22 mouse cellular contexts compared by ENCODE assay signal in the genomic region with DNA sequence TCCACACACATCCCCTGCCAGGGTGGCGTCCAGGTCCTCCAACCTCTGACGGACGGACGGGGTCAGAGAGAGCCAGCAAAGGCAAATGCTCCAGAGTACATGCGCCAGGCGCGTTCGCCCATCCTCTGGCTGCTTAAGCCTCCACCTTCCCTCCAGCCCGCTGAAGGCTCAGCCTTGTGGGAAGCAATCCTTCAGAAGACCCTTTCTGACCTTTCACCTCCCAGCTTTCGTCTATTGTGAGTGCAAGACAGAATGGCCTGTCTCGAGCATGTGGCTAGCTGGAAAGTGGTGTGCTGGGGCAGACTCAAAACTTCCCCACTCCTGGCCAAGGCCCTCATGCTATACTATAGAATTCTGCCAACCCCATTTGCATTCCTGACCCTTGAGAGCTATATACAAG. TPM values are rescaled to one million over a fixed set of nuclear protein-coding genes. Genes with fewer than 3 reads are reported as not detected.
A peak's percentile ranks its signal among the peaks of the same experiment; 100 is the strongest.
DNase-seq lines count a peak whose midpoint lies in the region; ATAC-seq and TF ChIP-seq lines count a peak whose summit lies in the region.
"Had no signal": no experiment of that assay in that cellular context is flagged by ENCODE, and none has a peak within 500 bp of the region (broad histone marks: within the 10 kb centered on the region; RNA-seq: fewer than 3 reads in every experiment).

No protein-coding gene starts in this region.

- H3K9me3 ChIP-seq in forebrain, embryonic 10.5 days = no peaks in the 10 kb centered on the region
- no peaks in the 10 kb centered on the region for H3K9me3 ChIP-seq in forebrain, embryonic 13.5 days (replicated peaks)
- no peaks in the 10 kb centered on the region for H3K9me3 ChIP-seq in hindbrain, embryonic 11.5 days (ENCODE audit: control insufficient read depth, low read length)
- no peaks in the 10 kb centered on the region for H3K9me3 ChIP-seq in hindbrain, postnatal 0 days (ENCODE audit: low read length)
- H3K9me3 ChIP-seq in E14TG2a.4 (ENCODE audit: low read length) = no peaks in the 10 kb centered on the region
- H3K9me3 ChIP-seq: heart, embryonic 15.5 days; kidney, embryonic 15.5 days; liver, embryonic 15.5 days; midbrain, embryonic 12.5 days had no signal

- no peak for TF ChIP-seq POLR2A in cerebellum, adult 2 months (IDR thresholded peaks at IDR 0.05; ENCODE audit: borderline replicate concordance, insufficient read depth, low read length)

- H3K4me3 ChIP-seq in forebrain, embryonic 10.5 days = no peak overlapping the region
- no peak overlapping the region for H3K4me3 ChIP-seq in forebrain, embryonic 13.5 days
- H3K4me3 ChIP-seq in hindbrain, embryonic 11.5 days (ENCODE audit: low read depth, low read length) = no peak overlapping the region
- H3K4me3 ChIP-seq in hindbrain, postnatal 0 days (ENCODE audit: low read length) = no peak overlapping the region
- H3K4me3 ChIP-seq in E14TG2a.4 (replicated peaks; ENCODE audit: low read length) = peak overlapping the region; percentile 21; the same call in 1 of the 2 replicates
- no peak overlapping the region for H3K4me3 ChIP-seq in cerebellum, adult 2 months (replicated peaks; ENCODE audit: insufficient read depth, low read depth, low read length)
- H3K4me3 ChIP-seq: heart, embryonic 15.5 days; kidney, embryonic 15.5 days; liver, embryonic 15.5 days; midbrain, embryonic 12.5 days had no signal

- no peak for TF ChIP-seq CTCF in hindbrain, postnatal 0 days (IDR thresholded peaks at IDR 0.05; ENCODE audit: low read depth)
- no peak for TF ChIP-seq CTCF in E14TG2a.4 (conservative IDR thresholded peaks at IDR 0.05; ENCODE audit: low read length)
- TF ChIP-seq CTCF in cerebellum, adult 2 months (IDR thresholded peaks at IDR 0.05; ENCODE audit: borderline replicate concordance, insufficient read depth, low read depth, low read length) = no peak

- H3K27ac ChIP-seq in forebrain, embryonic 10.5 days = peak overlapping the region; percentile 40; the same call in 1 of the 2 replicates
- no peak overlapping the region for H3K27ac ChIP-seq in forebrain, embryonic 13.5 days
- H3K27ac ChIP-seq in hindbrain, embryonic 11.5 days (ENCODE audit: low read depth, low read length) = no peak overlapping the region
- no peak overlapping the region for H3K27ac ChIP-seq in hindbrain, postnatal 0 days
- no peak overlapping the region for H3K27ac ChIP-seq in cerebellum, adult 2 months (ENCODE audit: insufficient read depth, low read length)
- H3K27ac ChIP-seq: heart, embryonic 15.5 days; kidney, embryonic 15.5 days; liver, embryonic 15.5 days; midbrain, embryonic 12.5 days had no signal

- H3K36me3 ChIP-seq in forebrain, embryonic 10.5 days (replicated peaks) = peaks cover 70% of the 10 kb centered on the region
- peaks cover 28% of the 10 kb centered on the region for H3K36me3 ChIP-seq in forebrain, embryonic 13.5 days (ENCODE audit: poor library complexity, severe bottlenecking)
- no peaks in the 10 kb centered on the region for H3K36me3 ChIP-seq in hindbrain, embryonic 11.5 days (ENCODE audit: control insufficient read depth, insufficient read depth, low read length)
- peaks cover 12% of the 10 kb centered on the region; the same call in 1 of the 2 replicates for H3K36me3 ChIP-seq in hindbrain, postnatal 0 days (ENCODE audit: insufficient read depth, low read length)
- peaks cover 99% of the 10 kb centered on the region for H3K36me3 ChIP-seq in E14TG2a.4 (ENCODE audit: insufficient read depth, low read length)
- H3K36me3 ChIP-seq: heart, embryonic 15.5 days had no signal

- H3K27me3 ChIP-seq in forebrain, embryonic 10.5 days (ENCODE audit: poor library complexity, severe bottlenecking) = no peaks in the 10 kb centered on the region
- no peaks in the 10 kb centered on the region for H3K27me3 ChIP-seq in forebrain, embryonic 13.5 days
- no peaks in the 10 kb centered on the region for H3K27me3 ChIP-seq in hindbrain, embryonic 11.5 days (ENCODE audit: control insufficient read depth, insufficient read depth, low read length)
- no peaks in the 10 kb centered on the region for H3K27me3 ChIP-seq in hindbrain, postnatal 0 days (ENCODE audit: insufficient read depth, low read length)
- H3K27me3 ChIP-seq in E14TG2a.4 (ENCODE audit: insufficient read depth, low read length) = no peaks in the 10 kb centered on the region
- H3K27me3 ChIP-seq in cerebellum, adult 2 months (ENCODE audit: control insufficient read depth, insufficient read depth, low read length) = no peaks in the 10 kb centered on the region
- H3K27me3 ChIP-seq: heart, embryonic 15.5 days; kidney, embryonic 15.5 days; liver, embryonic 15.5 days; midbrain, embryonic 12.5 days had no signal

- H3K4me1 ChIP-seq in forebrain, embryonic 10.5 days = peaks cover 38% of the 10 kb centered on the region
- peaks cover 29% of the 10 kb centered on the region for H3K4me1 ChIP-seq in forebrain, embryonic 13.5 days
- H3K4me1 ChIP-seq in hindbrain, embryonic 11.5 days (replicated peaks; ENCODE audit: control insufficient read depth, insufficient read depth, low read length) = no peaks in the 10 kb centered on the region
- peaks cover 5% of the 10 kb centered on the region; the same call in 1 of the 2 replicates for H3K4me1 ChIP-seq in hindbrain, postnatal 0 days (ENCODE audit: insufficient read depth, low read length)
- H3K4me1 ChIP-seq in E14TG2a.4 (replicated peaks; ENCODE audit: low read depth, low read length) = peaks cover 99% of the 10 kb centered on the region
- H3K4me1 ChIP-seq in cerebellum, adult 2 months (ENCODE audit: control insufficient read depth, insufficient read depth, low read length) = peaks cover 15% of the 10 kb centered on the region
- H3K4me1 ChIP-seq: liver, embryonic 15.5 days had no signal

- 52% methylated on average over 11 of the region's 11 CpGs for WGBS in forebrain, embryonic 10.5 days
- WGBS in forebrain, embryonic 13.5 days = 44% methylated on average over 11 of the region's 11 CpGs
- 50% methylated on average over 11 of the region's 11 CpGs for WGBS in hindbrain, embryonic 11.5 days
- 54% methylated on average over 11 of the region's 11 CpGs for WGBS in hindbrain, postnatal 0 days
- WGBS in cerebellum, adult 2 months = 68% methylated on average over 11 of the region's 11 CpGs

- no peak for DNase-seq in forebrain, embryonic 10.5 days (ENCODE audit: extremely low spot score, low spot score)
- peak; percentile 5 for DNase-seq in hindbrain, embryonic 11.5 days (ENCODE audit: low spot score)
- no peak for DNase-seq in hindbrain, postnatal 0 days (ENCODE audit: low spot score)
- DNase-seq in embryo, embryonic 9.5 days (ENCODE audit: extremely low spot score) = peak; percentile 45
- DNase-seq in urinary bladder, postnatal 14 days (ENCODE audit: low spot score) = no peak
- DNase-seq in cerebellum, adult 2 months = no peak
- DNase-seq: adrenal gland, postnatal 36 days; cerebellum, adult 11 months; cerebellum, postnatal 10 days; heart, postnatal 36 days; kidney, adult 11 months; kidney, postnatal 4 days; layer of hippocampus, adult 9-11 months; liver; right cerebral cortex, postnatal 25 days; spleen, adult 18-20 months had no signal

- no peak overlapping the region for H3K9ac ChIP-seq in forebrain, embryonic 13.5 days
- no peak overlapping the region for H3K9ac ChIP-seq in hindbrain, embryonic 11.5 days (ENCODE audit: low read depth, low read length)
- H3K9ac ChIP-seq in hindbrain, postnatal 0 days (replicated peaks; ENCODE audit: low read length) = no peak overlapping the region
- H3K9ac ChIP-seq: heart, embryonic 15.5 days; kidney, embryonic 15.5 days; liver, embryonic 15.5 days; midbrain, embryonic 12.5 days had no signal

- ATAC-seq in forebrain, embryonic 13.5 days = no peak
- ATAC-seq in hindbrain, embryonic 11.5 days (ENCODE audit: low FRiP score) = no peak
- no peak for ATAC-seq in hindbrain, postnatal 0 days

- H3K4me2 ChIP-seq in forebrain, embryonic 13.5 days = no peak overlapping the region
- no peak overlapping the region for H3K4me2 ChIP-seq in hindbrain, embryonic 11.5 days (replicated peaks; ENCODE audit: low read depth, low read length)
- H3K4me2 ChIP-seq in hindbrain, postnatal 0 days (ENCODE audit: low read depth, low read length) = no peak overlapping the region
- H3K4me2 ChIP-seq: heart, embryonic 15.5 days; kidney, embryonic 15.5 days; liver, embryonic 15.5 days; midbrain, embryonic 12.5 days had no signal

RNA-seq across cellular contexts. Expression of gene N4bp1, which starts 30.4 kb away (rescaled TPM):
- 9.5 and 10.6 TPM in 2 replicates for polyA plus RNA-seq in forebrain, embryonic 10.5 days (2016; fragmentation: Nextera tagmentation; extraction: Ambion mirVana)
- 9.8 and 10.9 TPM in 2 replicates for polyA plus RNA-seq in forebrain, embryonic 13.5 days (2015; fragmentation: Nextera tagmentation; extraction: Ambion mirVana)
- polyA plus RNA-seq in hindbrain, embryonic 11.5 days (2014; fragmentation: Nextera tagmentation; extraction: Ambion mirVana) = 10.2 and 11.9 TPM in 2 replicates
- 12.8 and 15.5 TPM in 2 replicates for total RNA-seq in hindbrain, postnatal 0 days (2014; rRNA removed)
- 4.9 and 5.2 TPM in 2 replicates for polyA plus RNA-seq in hindbrain, postnatal 0 days (2015; fragmentation: Nextera tagmentation; extraction: Ambion mirVana)
- polyA plus RNA-seq in cerebellum, adult 2 months (2012; rRNA removed) = 20.2 and 20.5 TPM in 2 replicates

Comparison
In these comparisons a context has a peak if more than half of its experiments do, and no peak if none do; other contexts are left out.
1. DNase-seq: peak in hindbrain, embryonic 11.5 days (single experiment) and embryo, embryonic 9.5 days (single experiment); none in forebrain, embryonic 10.5 days (single experiment), hindbrain, postnatal 0 days (single experiment), urinary bladder, postnatal 14 days (single experiment) and cerebellum, adult 2 months (0 of 2).